In the genomic region with DNA sequence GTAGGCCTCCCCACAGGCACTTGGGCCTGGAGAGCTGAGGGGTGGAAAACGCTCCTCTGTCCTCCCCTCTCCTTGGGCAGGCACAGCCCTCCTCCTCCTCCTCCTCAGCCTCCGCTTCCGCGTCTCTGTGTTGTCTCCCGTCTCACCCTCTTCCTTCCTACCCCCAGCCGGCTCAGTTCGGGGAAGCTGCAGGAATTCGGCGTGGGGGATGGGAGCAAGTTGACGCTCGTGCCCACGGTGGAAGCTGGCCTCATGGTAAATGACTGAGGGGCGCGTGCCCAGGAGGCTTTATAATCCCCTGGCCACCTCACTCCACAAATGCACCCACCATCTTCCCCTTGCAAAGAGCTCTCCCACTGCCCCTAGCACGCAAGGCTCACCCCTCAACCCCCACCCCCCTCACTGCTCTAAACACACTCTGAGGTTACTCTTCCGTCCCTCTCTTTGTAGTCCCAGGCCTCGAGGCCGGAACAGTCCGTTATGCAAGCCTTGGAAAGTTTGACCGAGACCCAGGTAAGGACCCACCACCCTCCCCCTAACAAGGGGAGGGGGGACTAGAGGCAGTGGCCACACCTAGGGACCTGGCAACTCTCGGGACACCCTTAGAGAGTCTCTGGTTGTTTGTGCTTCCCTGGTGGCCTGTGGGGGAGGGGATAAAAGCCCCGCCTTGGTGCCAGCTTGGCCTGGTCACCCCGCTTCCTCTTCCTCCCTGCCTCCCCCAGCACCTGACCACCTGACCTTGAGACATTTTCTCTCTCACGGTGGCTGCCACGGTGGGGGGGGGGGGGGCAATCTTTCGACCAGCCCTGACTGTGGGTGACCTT, we compare ENCODE assay signal across 8 mouse cellular contexts. TPM values are rescaled to one million over a fixed set of nuclear protein-coding genes. Genes with fewer than 3 reads are reported as not detected.
DNase-seq lines count a peak whose midpoint lies in the region; ATAC-seq lines count a peak whose summit lies in the region.

No protein-coding gene starts in this region.

- peaks cover 69% of the 10 kb centered on the region for H3K79me2 ChIP-seq in macrophage (ENCODE audit: inconsistent target)

- peak overlapping the region; percentile 91 for H3K4me2 ChIP-seq in heart, embryonic 16.5 days (ENCODE audit: low read depth, low read length)

- H3K4me1 ChIP-seq in heart, embryonic 16.5 days (ENCODE audit: control insufficient read depth, insufficient read depth, low read length): peaks cover 58% of the 10 kb centered on the region

- H3K27ac ChIP-seq in heart, embryonic 16.5 days (ENCODE audit: low read length): peak overlapping the region; percentile 98
- H3K27ac ChIP-seq in macrophage: peak overlapping the region; percentile 92

- H3K27me3 ChIP-seq in heart, embryonic 16.5 days (ENCODE audit: control insufficient read depth, insufficient read depth, low read length): no peaks in the 10 kb centered on the region

- no peak for ATAC-seq in heart, embryonic 16.5 days (replicated peaks; ENCODE audit: extremely low read depth, insufficient read depth, low FRiP score)

- H3K4me3 ChIP-seq in heart, embryonic 16.5 days (ENCODE audit: low read length): peak overlapping the region; percentile 92
- peak overlapping the region; percentile 59 for H3K4me3 ChIP-seq in macrophage (ENCODE audit: inconsistent target)

- WGBS in heart, embryonic 16.5 days: under 1% methylated on average over 26 of the region's 26 CpGs
- WGBS in macrophage (ENCODE audit: missing documents): under 1% methylated on average over 25 of the region's 26 CpGs

- peak; percentile 75 for DNase-seq in 3134 (ENCODE audit: extremely low read depth, insufficient read length, low spot score)
- DNase-seq in ES-CJ7 (ENCODE audit: low read depth, low spot score): peak; percentile 71
- DNase-seq in embryo, embryonic 10.5 days (ENCODE audit: low spot score): peak; percentile 60
- peak; percentile 88 for DNase-seq in kidney, postnatal 14 days
- peak; percentile 73 to 75 for DNase-seq in spleen, adult 18-20 months
- DNase-seq in frontal cortex, postnatal 10 days (ENCODE audit: low spot score in 2 of 2): no peak

- peaks cover 44% of the 10 kb centered on the region for H3K36me3 ChIP-seq in heart, embryonic 16.5 days (ENCODE audit: control insufficient read depth, insufficient read depth)
- H3K36me3 ChIP-seq in macrophage (ENCODE audit: inconsistent target): peaks cover 27% of the 10 kb centered on the region

- H3K9ac ChIP-seq in heart, embryonic 16.5 days (ENCODE audit: low read length): peak overlapping the region; percentile 99

- no peaks in the 10 kb centered on the region for H3K9me3 ChIP-seq in heart, embryonic 16.5 days (replicated peaks; ENCODE audit: control insufficient read depth, low read length)

RNA-seq across cellular contexts. Expression of a gene that starts 3.4 kb away (rescaled TPM):
- polyA plus RNA-seq in heart, embryonic 16.5 days (2015; fragmentation: Nextera tagmentation; extraction: Ambion mirVana): 10.3 and 13.0 TPM in 2 replicates
- total RNA-seq in macrophage (2018; cell fraction: chromatin; rRNA removed): 100 to 1,000 TPM in 2 of 26 experiments, 10 to 100 TPM in 24; 13.9 to 126 (median 56.5) TPM
- 10 to 100 TPM; 20.5 to 44.1 (median 32.8) TPM for total RNA-seq in macrophage (2018; cell fraction: cytosol; rRNA removed)
- total RNA-seq in macrophage (2018; cell fraction: nucleus; rRNA removed): 100 to 1,000 TPM in 2 of 26 experiments, 10 to 100 TPM in 24; 20.4 to 111 (median 44.0) TPM
- polyA plus RNA-seq in macrophage (2018): 16.3 to 36.3 TPM (median 20.3 TPM) in 3 replicates

RNA-seq across cellular contexts. Expression of a gene that starts 10.8 kb away (rescaled TPM):
- polyA plus RNA-seq in heart, embryonic 16.5 days (2015; fragmentation: Nextera tagmentation; extraction: Ambion mirVana): 2.5 TPM in 2 replicates
- total RNA-seq in macrophage (2018; cell fraction: chromatin; rRNA removed): 10 to 100 TPM in 3 of 26 experiments, 1 to 10 TPM in 22, under 1 TPM in 1; 0.58 to 13.3 (median 5.5) TPM
- total RNA-seq in macrophage (2018; cell fraction: cytosol; rRNA removed): 1 to 10 TPM in 22 of 26 experiments, under 1 TPM in 4; 0.79 to 3.8 (median 1.7) TPM
- total RNA-seq in macrophage (2018; cell fraction: nucleus; rRNA removed): 10 to 100 TPM in 3 of 26 experiments, 1 to 10 TPM in 23; 2.2 to 12.1 (median 4.5) TPM
- 1.9 to 3.0 TPM (median 2.4 TPM) in 3 replicates for polyA plus RNA-seq in macrophage (2018)

RNA-seq across cellular contexts. Expression of a gene that starts 13.0 kb away (rescaled TPM):
- polyA plus RNA-seq in heart, embryonic 16.5 days (2015; fragmentation: Nextera tagmentation; extraction: Ambion mirVana): 1,107 and 1,132 TPM in 2 replicates
- 10 to 100 TPM in 16 of 26 experiments, 1 to 10 TPM in 10; 3.8 to 43.6 (median 11.7) TPM for total RNA-seq in macrophage (2018; cell fraction: chromatin; rRNA removed)
- total RNA-seq in macrophage (2018; cell fraction: cytosol; rRNA removed): 100 to 1,000 TPM; 148 to 224 (median 185) TPM
- total RNA-seq in macrophage (2018; cell fraction: nucleus; rRNA removed): 10 to 100 TPM; 18.0 to 57.5 (median 33.5) TPM
- polyA plus RNA-seq in macrophage (2018): 68.4 to 213 TPM (median 169 TPM) in 3 replicates

RNA-seq across cellular contexts. Expression of a gene that starts 14.4 kb away (rescaled TPM):
- polyA plus RNA-seq in heart, embryonic 16.5 days (2015; fragmentation: Nextera tagmentation; extraction: Ambion mirVana): 85.3 and 87.6 TPM in 2 replicates
- 100 to 1,000 TPM in 11 of 26 experiments, 10 to 100 TPM in 15; 17.6 to 198 (median 86.7) TPM for total RNA-seq in macrophage (2018; cell fraction: chromatin; rRNA removed)
- 10 to 100 TPM; 10.1 to 24.5 (median 16.7) TPM for total RNA-seq in macrophage (2018; cell fraction: cytosol; rRNA removed)
- total RNA-seq in macrophage (2018; cell fraction: nucleus; rRNA removed): 10 to 100 TPM; 11.8 to 97.1 (median 35.2) TPM
- polyA plus RNA-seq in macrophage (2018): 17.6 to 31.0 TPM (median 19.0 TPM) in 3 replicates

RNA-seq across cellular contexts. Expression of a gene that starts 21.3 kb away (rescaled TPM):
- 9.7 and 10.7 TPM in 2 replicates for polyA plus RNA-seq in heart, embryonic 16.5 days (2015; fragmentation: Nextera tagmentation; extraction: Ambion mirVana)
- 1 to 10 TPM in 18 of 26 experiments, not detected in 8; 1.4 to 4.6 (median 2.1) TPM for total RNA-seq in macrophage (2018; cell fraction: chromatin; rRNA removed)
- 10 to 100 TPM; 11.6 to 18.9 (median 13.6) TPM for total RNA-seq in macrophage (2018; cell fraction: cytosol; rRNA removed)
- 1 to 10 TPM in 25 of 26 experiments, not detected in 1; 2.4 to 8.5 (median 4.7) TPM for total RNA-seq in macrophage (2018; cell fraction: nucleus; rRNA removed)
- polyA plus RNA-seq in macrophage (2018): 4.4 to 19.3 TPM (median 13.3 TPM) in 3 replicates

Comparison
In these comparisons a context has a peak if more than half of its experiments do, and no peak if none do; other contexts are left out.
1. DNase-seq: peak in 3134 (single experiment), ES-CJ7 (single experiment), embryo, embryonic 10.5 days (single experiment), kidney, postnatal 14 days (single experiment) and spleen, adult 18-20 months (2 of 2); none in frontal cortex, postnatal 10 days (0 of 2).